Mouse (Mus musculus) hindbrain, embryonic 16.5 days (tissue): ENCODE results near the gene Ndufa10. TPM values are rescaled to one million over a fixed set of nuclear protein-coding genes. Genes with fewer than 3 reads are reported as not detected.

ENCODE experiments used
- ATAC-seq: fragments of 200-750 bp; cut with Nextera tagmentation; 2 replicates; pipeline ENCODE4 v1.8.0; 2017; ENCODE audit warnings: moderate TSS enrichment, moderate library complexity
- H3K27ac ChIP-seq: fragments of 300-500 bp; sonication (generic); 2 replicates; pipeline ENCODE4 v1.5.1; 2014; ENCODE audit warnings: low read depth, mild to moderate bottlenecking, control low read depth, low read length, moderate library complexity
- H3K27me3 ChIP-seq: fragments of 300-500 bp; sonication (generic); replicated peaks from 2 replicates; pipeline ENCODE4 v1.6.1; 2014; ENCODE audit warnings: low read length; ENCODE audit not compliant: control insufficient read depth, insufficient read depth
- H3K36me3 ChIP-seq: fragments of 300-500 bp; sonication (generic); 2 replicates; pipeline ENCODE4 v1.6.1; 2014; ENCODE audit warnings: mild to moderate bottlenecking, low read length, moderate library complexity, mixed read lengths; ENCODE audit not compliant: control insufficient read depth, insufficient read depth
- H3K4me1 ChIP-seq: fragments of 300-500 bp; sonication (generic); 2 replicates; pipeline ENCODE4 v1.6.1; 2014; ENCODE audit warnings: low read depth, low read length; ENCODE audit not compliant: control insufficient read depth, insufficient read depth
- H3K4me2 ChIP-seq: fragments of 300-500 bp; sonication (generic); 2 replicates; pipeline ENCODE4 v1.6.1; 2014; ENCODE audit warnings: mild to moderate bottlenecking, low read length, control low read depth, moderate library complexity
- H3K4me3 ChIP-seq: fragments of 300-500 bp; sonication (generic); 2 replicates; pipeline ENCODE4 v1.5.1; 2014; ENCODE audit warnings: mild to moderate bottlenecking, low read length, control low read depth, moderate library complexity
- H3K9ac ChIP-seq: fragments of 300-500 bp; sonication (generic); 2 replicates; pipeline ENCODE4 v1.6.1; 2014; ENCODE audit warnings: low read depth, mild to moderate bottlenecking, control low read depth, low read length, moderate library complexity
- H3K9me3 ChIP-seq: fragments of 300-500 bp; sonication (generic); 2 replicates; pipeline ENCODE4 v1.6.1; 2014; ENCODE audit warnings: mild to moderate bottlenecking, low read length, moderate library complexity; ENCODE audit not compliant: control insufficient read depth
- WGBS: fragments of 180-500 bp; shearing (Covaris S2); extraction: QIAGEN DNeasy Blood & Tissue Kit; methylation state at CpG from one replicate; pipeline ENCODE4 v1.1.7; 2014; 5-methylcytosine and 5-hydroxymethylcytosine counted together
- polyA plus RNA-seq: library from polyadenylated mRNA; unstranded; fragments of >200 nt; fragmentation: Nextera tagmentation; extraction: Ambion mirVana; gene quantifications from 2 replicates; pipeline ENCODE4 v1.2.1, GENCODE M21; 2015

Ndufa10 gene
- polyA plus RNA-seq, 1 experiment from 2014 or later, result 361 TPM

DNA sequence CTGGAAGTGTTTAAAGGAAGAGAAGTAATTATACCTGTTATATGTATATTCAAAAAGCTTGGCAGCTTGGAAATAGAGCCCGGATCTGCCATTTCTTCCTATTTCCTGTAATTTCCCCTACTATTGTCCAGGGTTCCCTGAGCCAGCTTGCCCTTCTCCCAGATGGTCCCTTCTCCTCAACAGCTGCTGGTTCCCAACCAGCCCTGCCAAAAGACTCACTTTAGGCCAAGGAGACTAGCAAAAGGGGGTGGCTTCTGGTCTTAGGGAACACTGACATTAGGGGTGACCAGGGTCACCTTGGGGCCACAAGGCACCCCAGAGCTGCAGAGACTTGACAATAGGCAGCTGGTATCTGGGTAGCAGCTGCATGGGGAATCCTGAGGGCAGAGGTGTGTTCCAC, 38.7 kb downstream of the Ndufa10 start:
- H3K9me3 ChIP-seq, result no peaks in the 10 kb centered on the region
- H3K4me2 ChIP-seq, result no peak overlapping the region
- H3K9ac ChIP-seq, result no peak overlapping the region
- 96% methylated on average over 1 of the region's 1 CpGs for WGBS
- H3K27ac ChIP-seq, result no peak overlapping the region
- no peak overlapping the region for H3K4me3 ChIP-seq
- peaks cover 23% of the 10 kb centered on the region for H3K4me1 ChIP-seq
- H3K27me3 ChIP-seq, result no peaks in the 10 kb centered on the region
- ATAC-seq, result no peak
- H3K36me3 ChIP-seq, result peaks cover 3% of the 10 kb centered on the region; the same call in 1 of the 2 replicates

DNA sequence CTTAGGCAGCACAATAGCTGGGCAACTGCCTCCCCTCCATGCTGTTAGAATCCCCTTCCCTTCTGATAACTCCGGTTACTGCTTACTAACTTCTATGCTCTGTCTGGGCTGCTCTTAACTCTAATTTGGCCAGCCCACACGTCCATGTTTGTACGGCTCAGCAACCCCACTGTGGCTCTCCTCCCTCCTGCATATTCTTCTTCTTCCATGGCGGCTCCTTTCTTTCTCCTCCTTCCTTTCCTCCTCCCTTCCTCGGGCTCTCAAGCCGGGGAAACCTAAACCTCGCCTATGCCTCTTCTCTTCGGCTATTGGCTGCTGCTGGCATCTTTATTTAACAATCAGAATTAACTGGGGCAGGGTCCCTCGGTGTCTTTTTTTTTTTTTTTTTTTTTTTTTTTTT, 40.9 kb downstream of the Ndufa10 start:
- peaks cover 17% of the 10 kb centered on the region for H3K4me1 ChIP-seq
- no peak overlapping the region for H3K4me2 ChIP-seq
- no peaks in the 10 kb centered on the region for H3K27me3 ChIP-seq
- no peak overlapping the region for H3K4me3 ChIP-seq
- no peak overlapping the region for H3K9ac ChIP-seq
- ATAC-seq, result no peak
- H3K36me3 ChIP-seq, result no peaks in the 10 kb centered on the region
- WGBS, result 57% methylated on average over 9 of the region's 9 CpGs
- H3K27ac ChIP-seq, result no peak overlapping the region
- H3K9me3 ChIP-seq, result no peaks in the 10 kb centered on the region

DNA sequence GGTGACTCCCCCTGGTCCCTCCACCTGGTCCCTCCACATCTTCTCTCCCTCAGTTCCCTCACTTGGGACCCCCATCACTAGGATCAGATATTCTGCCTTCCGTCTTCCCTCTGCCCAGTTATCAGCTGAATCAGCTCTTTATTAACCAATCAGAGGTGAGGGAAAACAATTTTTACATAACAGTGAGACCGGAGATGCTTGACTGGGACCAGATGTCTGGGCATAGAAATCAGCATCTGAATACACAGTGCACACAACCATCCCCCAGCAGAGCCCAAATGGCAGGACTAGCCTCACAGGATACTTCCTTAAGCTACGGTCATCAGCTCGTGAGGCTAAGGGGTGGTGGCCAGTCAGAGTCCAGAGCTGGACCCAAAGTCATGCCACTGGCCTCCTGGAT, 41.6 kb downstream of the Ndufa10 start:
- Histone ChIP-seq H3K9me3 (no peaks in the 10 kb centered on the region), H3K36me3 (no peaks in the 10 kb centered on the region), H3K9ac (no peak overlapping the region), H3K4me3 (no peak overlapping the region), H3K27me3 (no peaks in the 10 kb centered on the region), H3K27ac (no peak overlapping the region), H3K4me1 (peaks cover 11% of the 10 kb centered on the region), H3K4me2 (no peak overlapping the region)
- no peak for ATAC-seq
- 37% methylated on average over 4 of the region's 4 CpGs for WGBS

- Histone ChIP-seq H3K9me3 (no peaks in the 10 kb centered on the region), H3K27ac (no peak overlapping the region), H3K4me3 (no peak overlapping the region), H3K9ac (no peak overlapping the region), H3K36me3 (no peaks in the 10 kb centered on the region), H3K27me3 (no peaks in the 10 kb centered on the region), H3K4me2 (no peak overlapping the region), H3K4me1 (peaks cover 4% of the 10 kb centered on the region)
- WGBS, result 75% methylated on average over 3 of the region's 3 CpGs
- no peak for ATAC-seq
These were observed 42.2 kb downstream of the Ndufa10 start for GRCm38 (mm10) chr1:92431420-92431819.

DNA sequence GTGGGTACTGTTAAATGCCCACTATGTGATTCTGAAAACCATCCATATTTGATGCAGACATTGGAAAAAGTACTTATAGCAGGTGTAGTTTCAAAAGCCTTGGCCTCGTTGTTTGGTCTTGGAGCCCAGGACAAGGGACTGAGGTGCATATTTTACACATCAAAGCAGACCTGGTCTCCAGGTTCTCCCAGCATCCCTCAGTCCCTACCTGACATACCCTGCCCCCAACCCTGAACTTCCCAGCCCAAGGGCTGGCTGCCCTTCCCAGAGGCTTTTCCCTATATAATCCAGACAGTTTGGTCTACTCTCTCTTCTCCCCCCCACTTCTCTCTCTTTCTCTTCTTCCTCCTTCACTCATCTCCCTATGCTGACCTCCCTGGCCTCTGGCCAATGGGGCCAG, 42.7 kb downstream of the Ndufa10 start:
- Histone ChIP-seq H3K36me3 (no peaks in the 10 kb centered on the region), H3K27ac (no peak overlapping the region), H3K4me1 (peaks cover 4% of the 10 kb centered on the region), H3K27me3 (no peaks in the 10 kb centered on the region), H3K4me3 (no peak overlapping the region), H3K9ac (no peak overlapping the region), H3K4me2 (no peak overlapping the region), H3K9me3 (no peaks in the 10 kb centered on the region)
- no peak for ATAC-seq
- 90% methylated on average over 1 of the region's 1 CpGs for WGBS

GRCm38 (mm10) chr1:92424714-92425113, 48.9 kb downstream of the Ndufa10 start:
- Histone ChIP-seq H3K9me3 (no peaks in the 10 kb centered on the region), H3K9ac (no peak overlapping the region), H3K36me3 (no peaks in the 10 kb centered on the region), H3K4me2 (no peak overlapping the region), H3K4me3 (no peak overlapping the region), H3K4me1 (no peaks in the 10 kb centered on the region), H3K27ac (no peak overlapping the region), H3K27me3 (no peaks in the 10 kb centered on the region)
- WGBS, result 50% methylated on average over 7 of the region's 7 CpGs
- ATAC-seq, result no peak

GRCm38 (mm10) chr1:92405131-92405530, 68.5 kb downstream of the Ndufa10 start:
- WGBS, result 81% methylated on average over 5 of the region's 5 CpGs
- Histone ChIP-seq H3K36me3 (no peaks in the 10 kb centered on the region), H3K4me2 (no peak overlapping the region), H3K4me3 (no peak overlapping the region), H3K9me3 (no peaks in the 10 kb centered on the region), H3K9ac (no peak overlapping the region), H3K27ac (no peak overlapping the region), H3K4me1 (0 out of 2 replicates have a peak, but pooled peaks cover 3% of the 10 kb centered on the region), H3K27me3 (no peaks in the 10 kb centered on the region)
- ATAC-seq, result peak; percentile 67; the same call in 1 of the 2 replicates

- Histone ChIP-seq H3K4me3 (no peak overlapping the region), H3K9ac (no peak overlapping the region), H3K9me3 (no peaks in the 10 kb centered on the region), H3K4me1 (peaks cover 11% of the 10 kb centered on the region), H3K27me3 (no peaks in the 10 kb centered on the region), H3K36me3 (no peaks in the 10 kb centered on the region), H3K4me2 (no peak overlapping the region), H3K27ac (no peak overlapping the region)
- no peak for ATAC-seq
- 89% methylated on average over 2 of the region's 2 CpGs for WGBS
These were observed 73.1 kb downstream of the Ndufa10 start for GRCm38 (mm10) chr1:92400556-92400955.

- H3K4me2 ChIP-seq, result no peak overlapping the region
- H3K27ac ChIP-seq, result no peak overlapping the region
- 52% methylated on average over 7 of the region's 7 CpGs for WGBS
- no peaks in the 10 kb centered on the region for H3K36me3 ChIP-seq
- H3K9me3 ChIP-seq, result no peaks in the 10 kb centered on the region
- H3K4me1 ChIP-seq, result peaks cover 8% of the 10 kb centered on the region
- no peak for ATAC-seq
- H3K4me3 ChIP-seq, result no peak overlapping the region
- no peaks in the 10 kb centered on the region for H3K27me3 ChIP-seq
- H3K9ac ChIP-seq, result no peak overlapping the region
These were observed 75.1 kb downstream of the Ndufa10 start for GRCm38 (mm10) chr1:92398601-92399000.

DNA sequence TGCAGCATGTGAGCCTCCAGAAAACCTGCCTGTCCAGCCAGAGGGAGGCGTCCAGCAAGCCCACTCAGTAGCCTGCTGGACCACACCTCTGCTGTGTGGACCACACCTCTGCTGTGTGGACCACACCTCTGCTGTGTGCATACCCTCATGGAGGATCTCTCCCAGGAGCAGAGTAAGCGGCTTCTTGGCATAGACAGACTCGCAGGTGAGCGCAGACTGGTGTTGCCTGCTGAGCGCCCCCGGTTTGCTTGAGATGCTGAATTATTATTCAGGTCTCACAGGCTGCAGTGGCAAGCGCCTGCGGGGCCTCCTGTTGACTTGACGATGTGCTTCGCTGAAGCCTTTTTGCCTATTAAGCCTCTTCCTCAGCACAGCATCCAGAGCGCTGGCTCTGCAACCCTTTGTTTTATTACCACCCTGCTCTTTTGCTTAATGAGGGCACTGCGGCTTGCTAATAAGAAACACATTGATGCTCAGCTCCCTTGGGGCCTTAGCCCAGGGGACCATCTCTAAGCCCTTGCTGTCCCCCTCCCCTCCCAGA, 76.1 kb downstream of the Ndufa10 start:
- H3K4me1 ChIP-seq, result peaks cover 8% of the 10 kb centered on the region
- peak; percentile 81 for ATAC-seq
- peak overlapping the region; percentile 37 for H3K27ac ChIP-seq
- WGBS, result 9% methylated on average over 12 of the region's 12 CpGs
- H3K4me3 ChIP-seq, result no peak overlapping the region
- no peaks in the 10 kb centered on the region for H3K27me3 ChIP-seq
- no peaks in the 10 kb centered on the region for H3K9me3 ChIP-seq
- no peaks in the 10 kb centered on the region for H3K36me3 ChIP-seq
- no peak overlapping the region for H3K4me2 ChIP-seq
- H3K9ac ChIP-seq, result peak overlapping the region; percentile 6; the same call in 1 of the 2 replicates
